Mouse (Mus musculus) C2C12 (cell line): ENCODE measurements at regions not wholly inside any gene's neighbourhood (a gene's known extent, or its start where the extent isn't known, plus 50 kb on each side); places are given as distances from the start of the nearest gene placed in this dataset.

Experiments used
- H3K27me3 ChIP-seq: one replicate; pipeline ENCODE4 v1.6.1; 2011; ENCODE audit not compliant: control insufficient read depth, insufficient read depth, insufficient read length
- H3K36me3 ChIP-seq: one replicate; pipeline ENCODE4 v1.6.1; 2011; ENCODE audit not compliant: control insufficient read depth, insufficient read depth
- H3K4me3 ChIP-seq: one replicate; pipeline ENCODE4 v1.5.1; 2011; ENCODE audit warnings: mild to moderate bottlenecking, control low read depth; ENCODE audit not compliant: poor library complexity, insufficient read depth, severe bottlenecking
- H3K79me2 ChIP-seq: one replicate; pipeline ENCODE4 v1.6.1; 2011; ENCODE audit not compliant: control insufficient read depth, insufficient read depth
- H3K79me3 ChIP-seq: one replicate; pipeline ENCODE4 v1.6.1; 2011; ENCODE audit warnings: low read depth, control low read depth
- H3ac ChIP-seq: one replicate; pipeline ENCODE3; 2011; ENCODE audit warnings: low read depth; ENCODE audit not compliant: control insufficient read depth, insufficient read length
- CEBPB ChIP-seq: IDR thresholded peaks from one replicate; pipeline ENCODE4 v1.6.1; 2011; ENCODE audit warnings: low read depth, mild to moderate bottlenecking, control low read depth, moderate library complexity
- CTCF ChIP-seq: IDR thresholded peaks from one replicate; pipeline ENCODE4 v1.5.1; 2011; ENCODE audit not compliant: control insufficient read depth, insufficient read depth, insufficient read length
- FOSL1 ChIP-seq: IDR thresholded peaks from one replicate; pipeline ENCODE4 v1.8.0; 2011; ENCODE audit warnings: mild to moderate bottlenecking, low read length; ENCODE audit not compliant: poor library complexity, insufficient read depth, severe bottlenecking
- MAX ChIP-seq: IDR thresholded peaks from one replicate; pipeline ENCODE4 v1.6.1; 2011; ENCODE audit warnings: mild to moderate bottlenecking, control low read depth
- MYOD1 ChIP-seq: IDR thresholded peaks from one replicate; pipeline ENCODE4 v1.6.1; 2011; ENCODE audit warnings: low read depth; ENCODE audit not compliant: control insufficient read depth, insufficient read length
- MYOG ChIP-seq: IDR thresholded peaks from one replicate; pipeline ENCODE4 v1.6.1; 2011; ENCODE audit not compliant: control insufficient read depth, insufficient read length; ENCODE audit errors: extremely low read depth
- USF1 ChIP-seq: IDR thresholded peaks from one replicate; pipeline ENCODE4 v1.6.1; 2011; ENCODE audit warnings: low read depth, mild to moderate bottlenecking, control low read depth, moderate library complexity

DNA sequence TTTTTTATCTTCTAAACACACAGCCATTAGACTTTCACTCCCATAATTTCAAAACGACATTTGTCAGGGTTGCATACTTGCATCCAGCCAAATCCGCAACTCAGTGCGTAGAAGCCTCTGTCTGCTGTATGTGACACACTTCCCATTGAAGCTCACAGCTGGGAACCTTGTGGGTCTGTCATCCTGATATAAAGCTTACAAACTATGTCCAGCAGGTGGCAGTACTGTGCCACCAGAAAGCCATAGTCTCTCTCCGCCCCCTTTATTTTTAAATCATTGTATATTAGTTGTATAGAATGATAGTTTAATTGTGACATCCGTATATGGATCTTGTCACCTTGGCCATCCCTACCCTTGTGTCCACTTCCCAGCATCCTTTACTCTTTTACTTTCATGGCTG lies 87.3 kb upstream of the Pcdh15 start:
- no peak for TF ChIP-seq CEBPB
- no peak for TF ChIP-seq USF1
- no peak for TF ChIP-seq FOSL1
- no peak for TF ChIP-seq MYOG
- no peak for TF ChIP-seq CTCF
- no peak for TF ChIP-seq MYOD1
- no peak for TF ChIP-seq MAX
- no peaks in the 10 kb centered on the region for H3K79me2 ChIP-seq
- no peaks in the 10 kb centered on the region for H3K36me3 ChIP-seq
- H3K79me3 ChIP-seq: no peaks in the 10 kb centered on the region
- H3ac ChIP-seq: no peak overlapping the region
- no peak overlapping the region for H3K4me3 ChIP-seq
- H3K27me3 ChIP-seq: no peaks in the 10 kb centered on the region

GRCm38 (mm10) chr10:73037476-73037875 lies 61.7 kb upstream of the Pcdh15 start:
- H3K36me3 ChIP-seq: no peaks in the 10 kb centered on the region
- H3K4me3 ChIP-seq: no peak overlapping the region
- H3K79me2 ChIP-seq: no peaks in the 10 kb centered on the region
- H3K79me3 ChIP-seq: no peaks in the 10 kb centered on the region
- TF ChIP-seq FOSL1 (no peak), MAX (no peak), CEBPB (no peak), MYOD1 (no peak), MYOG (no peak), CTCF (no peak), USF1 (no peak)
- no peak overlapping the region for H3ac ChIP-seq
- H3K27me3 ChIP-seq: no peaks in the 10 kb centered on the region

GRCm38 (mm10) chr10:73039551-73039950 lies 59.6 kb upstream of the Pcdh15 start:
- Histone ChIP-seq H3K36me3 (no peaks in the 10 kb centered on the region), H3K4me3 (no peak overlapping the region), H3K79me2 (no peaks in the 10 kb centered on the region), H3K79me3 (no peaks in the 10 kb centered on the region), H3ac (no peak overlapping the region), H3K27me3 (no peaks in the 10 kb centered on the region)
- TF ChIP-seq USF1: no peak
- TF ChIP-seq CTCF: no peak
